Mouse (Mus musculus) right cerebral cortex, postnatal 25 days (tissue): ENCODE measurements around the gene Ssr2.
"Not testable (repeated sequence)": the region's sequence is repeated elsewhere in the genome, so short reads cannot be mapped to it uniquely, and the experiment has no call there.

Source experiments
- DNase-seq: peaks from one replicate; pipeline ENCODE4 v3.0.0; 2022

Ssr2 gene

DNA sequence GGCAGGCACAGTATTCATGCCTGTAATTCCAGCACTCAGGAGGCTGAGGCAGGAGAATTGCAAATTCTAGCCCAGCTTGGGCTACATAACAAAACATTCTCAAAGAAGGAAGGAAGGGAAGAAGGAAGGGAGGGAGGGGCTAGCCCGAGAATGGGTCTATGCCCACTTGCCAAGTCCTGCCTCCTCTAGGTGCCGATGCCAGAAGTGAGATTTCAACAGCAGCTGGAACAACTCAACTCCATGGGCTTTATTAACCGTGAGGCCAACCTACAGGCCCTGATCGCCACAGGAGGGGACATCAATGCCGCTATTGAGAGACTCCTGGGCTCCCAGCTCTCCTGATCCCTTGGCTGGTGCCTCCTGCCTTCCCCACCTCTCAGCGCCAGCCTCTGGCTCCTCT, 7.8 kb upstream of the Ssr2 start:
- no peak for DNase-seq

DNA sequence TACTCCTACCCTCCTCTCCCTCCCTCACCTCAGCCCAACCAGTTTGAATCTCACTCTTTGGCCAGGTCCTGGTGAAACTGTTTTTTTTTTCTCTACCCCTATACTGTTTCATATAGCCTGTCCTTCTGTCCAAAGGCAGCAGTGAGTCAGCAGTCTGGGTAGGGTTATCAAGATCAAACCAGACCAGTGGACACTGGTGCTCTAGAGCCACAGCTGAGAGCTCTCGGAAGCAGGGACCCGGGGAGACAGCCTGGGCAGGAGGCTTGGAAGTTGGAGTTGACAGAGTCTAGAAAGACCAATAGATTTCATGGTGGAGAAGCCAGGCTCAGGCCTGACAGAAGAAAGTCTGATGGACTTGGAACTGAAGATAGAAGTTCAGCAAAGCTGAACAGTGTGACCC, 7.1 kb upstream of the Ssr2 start:
- DNase-seq, result no peak

GRCm38 (mm10) chr3:88569093-88569492, 6.6 kb upstream of the Ssr2 start:
- DNase-seq, result no peak

DNA sequence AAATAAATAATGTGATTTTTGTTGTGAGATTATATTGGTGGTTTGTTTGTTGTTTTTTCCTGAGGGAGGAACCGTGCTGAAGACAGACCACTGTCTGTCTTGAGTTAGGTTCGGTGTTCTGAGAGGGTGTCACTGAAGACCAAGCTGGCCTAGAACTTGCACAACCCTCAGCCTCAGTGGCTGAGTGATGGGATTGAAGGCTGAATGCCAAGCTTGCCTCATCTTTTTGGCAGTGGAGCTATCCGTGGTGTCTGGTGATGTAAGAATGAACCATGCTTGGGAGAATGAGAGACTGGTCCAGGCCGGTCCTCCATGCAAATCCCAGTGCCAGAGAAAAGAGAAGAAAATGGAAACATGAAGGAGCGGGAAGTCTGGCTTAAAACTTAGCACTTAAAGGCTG, 6.0 kb upstream of the Ssr2 start:
- no peak for DNase-seq

DNA sequence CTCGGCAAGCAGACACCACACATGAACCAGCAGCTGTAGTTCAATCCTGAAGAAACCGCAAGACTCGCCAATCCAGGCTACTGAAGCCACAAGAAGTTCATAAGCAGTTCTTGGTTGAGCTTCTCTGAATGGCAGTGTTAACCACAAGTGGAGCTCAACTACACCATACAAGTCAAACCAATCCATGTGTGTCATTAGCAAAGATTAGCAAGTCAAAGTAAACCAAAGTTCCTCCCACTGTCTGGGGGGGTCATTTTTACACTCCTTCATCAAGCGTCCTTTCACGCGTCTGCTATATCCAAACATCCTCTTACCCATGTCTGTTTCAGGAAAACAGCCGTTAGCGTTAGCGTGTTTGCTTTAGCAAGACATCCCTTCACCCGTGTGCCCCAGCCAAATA, 5.3 kb upstream of the Ssr2 start:
- no peak for DNase-seq

GRCm38 (mm10) chr3:88571856-88572255, 3.8 kb upstream of the Ssr2 start:
- no peak for DNase-seq

- no peak for DNase-seq
These were observed 2.8 kb upstream of the Ssr2 start for GRCm38 (mm10) chr3:88572835-88573234.

DNA sequence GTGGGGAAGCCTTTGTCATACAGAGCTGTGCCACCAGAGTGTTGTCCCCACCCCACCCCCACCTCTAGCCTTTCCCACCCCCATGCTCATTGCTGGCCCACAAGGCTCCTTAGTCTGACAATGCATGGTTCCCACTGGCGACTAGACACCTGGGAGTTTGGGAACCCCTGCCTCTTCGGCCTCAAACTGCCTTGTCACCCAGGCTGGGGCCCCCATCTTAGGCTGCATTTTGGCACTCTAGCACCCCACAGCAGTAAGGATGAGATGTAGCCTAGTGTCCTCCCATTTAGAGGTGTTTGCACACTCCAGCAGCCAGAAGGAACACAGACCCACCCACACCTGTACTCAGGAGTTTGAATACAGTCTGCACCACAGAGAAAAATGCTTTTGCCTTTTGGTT, 1.9 kb upstream of the Ssr2 start:
- DNase-seq, result no peak

- not testable (repeated sequence) for DNase-seq
These were observed 2.2 kb downstream of the Ssr2 start for GRCm38 (mm10) chr3:88577846-88578245.

DNA sequence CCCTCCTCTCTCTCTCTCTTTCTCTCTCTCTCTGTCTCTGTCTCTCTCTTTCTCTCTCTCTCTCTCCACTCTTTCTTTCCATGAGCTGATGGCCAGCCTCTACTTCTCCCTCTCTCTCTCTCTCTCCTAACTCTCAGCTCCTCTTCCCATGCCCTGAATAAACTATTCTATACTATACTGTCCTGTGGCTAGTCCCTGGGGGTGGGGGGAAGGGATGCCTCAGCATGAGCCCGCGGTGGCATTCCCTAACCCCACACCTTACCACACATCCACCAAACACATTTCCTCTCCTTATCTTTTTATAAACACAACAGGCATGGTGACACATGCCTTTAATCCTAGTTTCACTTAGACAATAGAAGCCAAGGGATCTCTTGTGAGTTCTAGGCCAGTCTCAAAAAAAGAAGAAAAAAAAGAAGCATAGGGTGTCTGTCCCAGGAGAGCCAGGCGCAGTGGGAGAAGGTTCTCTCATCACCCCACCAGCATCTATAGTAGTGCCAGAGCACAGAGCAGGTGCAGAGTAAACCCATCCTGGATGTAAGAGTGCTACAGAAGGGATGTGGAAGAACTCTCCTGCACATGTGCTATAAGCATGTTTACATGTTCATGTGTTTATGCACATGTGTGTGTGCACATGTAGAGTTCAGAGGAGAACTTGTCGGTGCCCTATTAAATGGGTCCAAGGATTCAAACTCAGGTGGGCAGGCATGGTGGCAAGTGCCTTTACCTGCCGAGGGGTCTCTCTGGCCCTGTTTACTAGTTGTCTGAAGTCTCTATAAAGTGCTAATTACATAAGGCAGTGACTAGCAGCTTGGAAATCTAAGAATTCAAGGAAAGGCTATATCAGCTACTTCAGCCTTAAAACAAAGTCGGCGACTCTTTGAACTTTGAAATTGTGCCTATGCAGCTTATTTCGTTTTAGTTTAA, 3.1 kb downstream of the Ssr2 start:
- DNase-seq, result no peak

DNA sequence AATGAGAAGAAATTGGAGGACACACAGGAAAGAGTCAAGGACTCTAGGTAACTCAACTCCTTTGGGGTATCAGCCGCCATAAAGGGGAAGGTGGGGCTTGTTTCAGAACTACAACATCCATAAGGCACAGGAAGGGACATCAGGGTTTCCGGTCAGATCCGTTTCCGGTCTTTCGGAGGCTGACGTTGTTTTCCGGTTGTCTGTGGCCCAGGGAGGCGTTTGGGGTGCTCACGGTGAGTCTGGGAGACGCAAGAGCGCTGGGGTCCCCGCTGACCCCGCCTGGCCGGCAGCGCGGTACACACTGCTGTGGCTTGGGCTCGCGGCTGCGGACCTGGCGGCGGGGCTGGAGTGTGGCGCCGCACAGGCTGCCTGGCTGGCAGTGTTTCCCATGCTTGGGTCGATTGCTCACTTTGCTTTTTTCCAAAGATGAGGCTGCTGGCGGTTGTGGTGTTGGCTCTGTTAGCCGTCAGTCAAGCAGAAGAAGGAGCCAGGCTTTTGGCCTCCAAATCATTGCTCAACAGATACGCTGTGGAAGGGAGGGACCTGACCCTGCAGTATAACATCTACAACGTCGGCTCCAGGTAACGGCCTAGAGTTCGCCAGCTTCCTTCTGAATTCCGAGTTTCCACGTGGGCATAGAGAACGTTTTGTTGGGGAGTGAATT, 3.9 kb downstream of the Ssr2 start:
- peak; percentile 73 for DNase-seq

DNA sequence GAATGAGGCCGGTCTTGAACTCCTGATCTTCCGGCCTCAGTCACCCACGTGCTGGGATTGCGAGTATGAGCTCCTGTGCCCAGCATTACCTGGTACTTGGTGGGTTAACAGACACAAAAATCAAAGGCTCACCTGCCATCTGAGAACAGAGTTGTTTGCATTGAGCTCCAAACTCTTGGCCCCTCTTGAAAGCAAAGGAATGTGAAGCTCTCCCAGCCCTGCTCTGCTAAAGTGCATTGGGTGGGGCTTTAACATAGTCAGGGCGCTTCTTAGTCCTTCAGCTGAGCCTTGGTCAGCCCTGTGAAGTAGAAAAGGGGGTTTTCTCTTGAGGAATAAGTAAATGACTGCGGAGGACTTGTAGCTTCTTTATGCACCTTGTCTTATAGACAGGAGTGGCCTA, 10.1 kb downstream of the Ssr2 start:
- no peak for DNase-seq

DNA sequence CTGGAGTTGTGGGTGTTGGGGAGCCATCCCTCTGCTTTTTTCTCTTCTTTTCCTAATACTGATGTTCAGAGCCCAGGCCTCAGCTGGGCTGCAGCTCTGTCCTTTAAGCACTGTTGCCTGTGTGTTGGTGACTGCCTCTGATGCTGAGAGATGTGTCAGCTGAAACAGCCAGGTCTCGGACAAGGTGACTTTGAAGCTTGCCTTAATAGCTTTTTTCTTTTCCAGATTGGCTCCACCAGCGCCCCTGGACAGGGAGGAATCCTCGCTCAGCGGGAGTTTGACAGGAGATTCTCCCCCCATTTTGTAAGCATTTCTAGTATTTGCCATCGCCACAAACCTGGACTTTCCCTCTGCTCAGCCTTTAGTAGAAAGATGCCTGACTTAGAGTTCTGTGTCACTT, 11.0 kb downstream of the Ssr2 start:
- DNase-seq, result no peak

- DNase-seq, result no peak
These were observed 14.6 kb downstream of the Ssr2 start for GRCm38 (mm10) chr3:88590246-88590645.

DNA sequence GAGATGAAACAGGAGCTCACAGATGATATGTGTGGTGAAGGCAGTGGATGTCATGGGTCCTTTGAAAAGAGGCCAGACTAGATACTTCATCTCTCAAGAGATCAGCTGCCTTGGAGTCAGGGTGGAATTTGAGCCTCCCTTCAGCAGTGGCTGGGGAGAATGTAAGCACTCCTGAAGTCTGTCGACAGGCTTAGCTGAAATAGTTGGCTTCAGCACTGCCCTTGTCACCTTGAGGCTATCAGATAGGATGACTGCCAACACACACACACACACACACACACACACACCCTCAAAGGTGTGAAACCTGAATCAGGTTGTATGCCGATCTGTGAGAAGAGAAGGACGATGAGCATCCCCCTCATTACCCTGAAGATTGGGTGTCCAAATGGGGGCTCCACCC, 15.4 kb downstream of the Ssr2 start:
- DNase-seq, result no peak

DNA sequence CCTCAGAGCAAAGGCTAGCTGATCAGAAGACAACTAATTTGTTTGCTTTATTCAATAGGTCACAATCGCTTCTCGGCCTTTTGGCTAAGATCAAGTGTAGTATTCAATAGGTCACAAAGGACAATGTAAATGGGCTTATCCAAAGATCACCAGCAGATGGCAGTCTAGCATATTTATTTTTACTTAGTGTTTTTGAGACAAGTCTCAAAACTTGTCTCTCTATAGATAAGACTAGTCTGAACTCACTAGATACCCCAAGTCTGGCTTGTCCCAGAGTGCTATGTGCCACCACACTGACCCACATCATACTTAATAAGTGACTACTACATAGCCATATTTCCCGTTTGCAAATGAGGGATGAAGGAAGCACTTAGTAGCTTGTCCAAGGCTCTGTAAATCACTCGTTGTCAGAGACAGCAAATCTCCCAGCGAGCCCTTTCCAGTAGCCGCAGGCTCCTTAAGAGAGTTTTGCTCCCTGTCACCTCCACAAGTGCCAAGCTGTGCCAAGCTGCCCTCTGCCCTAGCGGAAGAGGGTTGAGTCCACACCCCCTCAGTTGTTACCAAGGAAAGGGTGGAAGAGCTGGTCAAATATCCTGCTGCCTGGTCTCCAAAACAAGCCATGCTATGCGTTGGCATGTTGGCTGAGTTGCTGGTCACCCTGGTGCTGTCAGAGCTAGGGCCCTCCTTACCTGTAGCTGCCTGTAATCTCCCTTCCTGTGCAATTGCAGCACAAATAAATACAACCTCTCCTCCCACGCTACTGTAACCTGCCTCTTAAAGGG, 16.5 kb downstream of the Ssr2 start:
- no peak for DNase-seq

- DNase-seq, result no peak
These were observed 17.4 kb downstream of the Ssr2 start for GRCm38 (mm10) chr3:88592942-88593576.

DNA sequence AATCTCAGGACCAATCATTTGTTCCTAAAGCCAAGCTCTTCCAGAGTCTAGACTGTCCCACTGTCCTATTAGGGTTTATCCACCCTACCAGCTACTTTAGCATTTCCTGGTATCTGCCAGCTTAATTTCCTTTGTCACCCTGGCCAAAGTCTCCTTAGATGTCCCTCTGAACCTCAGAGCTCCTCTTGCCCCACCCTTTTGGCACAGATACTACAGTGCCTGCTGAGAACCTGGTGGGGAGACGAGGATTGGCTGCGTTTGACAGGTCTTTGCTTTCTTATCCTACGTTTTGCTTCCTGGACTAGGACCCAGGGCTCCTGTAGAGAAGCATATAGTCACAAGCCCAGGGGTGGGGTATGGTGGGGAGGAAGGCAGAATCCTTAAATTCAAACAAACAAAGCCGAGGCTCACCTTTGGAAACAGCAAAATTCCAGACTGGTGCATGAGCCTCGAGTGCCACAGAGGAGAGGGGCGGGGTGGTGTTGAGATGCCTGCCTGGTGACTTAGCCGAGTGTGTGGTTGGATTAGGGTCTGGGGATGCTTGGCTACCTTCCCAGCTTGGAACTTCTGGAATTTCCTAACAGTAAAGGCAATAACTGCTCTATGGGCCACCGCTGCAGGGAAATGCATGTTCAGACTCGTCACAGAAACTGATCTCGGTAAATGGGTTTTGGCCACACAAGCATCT, 18.4 kb downstream of the Ssr2 start:
- no peak for DNase-seq

GRCm38 (mm10) chr3:88596547-88596946, 20.9 kb downstream of the Ssr2 start:
- not testable (repeated sequence) for DNase-seq

DNA sequence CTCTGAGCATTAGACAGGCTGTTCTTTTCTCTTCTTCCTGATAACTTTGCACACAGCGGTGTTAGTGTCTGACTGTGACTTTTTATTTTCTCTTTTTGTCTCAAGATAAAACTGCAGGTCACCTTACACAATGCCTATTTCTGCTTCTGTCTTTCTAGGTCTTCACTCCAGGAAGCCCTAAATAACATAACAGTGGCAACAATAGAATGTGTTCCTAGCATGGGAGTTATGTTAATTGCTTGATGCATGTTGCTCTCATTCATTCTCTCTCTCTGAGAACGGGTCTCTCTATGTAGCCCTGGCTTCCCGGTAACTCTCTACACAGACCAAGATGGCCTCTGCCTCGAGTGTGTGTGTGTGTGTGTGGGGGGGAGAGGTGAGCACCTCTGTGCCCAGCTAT, 26.8 kb downstream of the Ssr2 start:
- DNase-seq, result no peak

DNA sequence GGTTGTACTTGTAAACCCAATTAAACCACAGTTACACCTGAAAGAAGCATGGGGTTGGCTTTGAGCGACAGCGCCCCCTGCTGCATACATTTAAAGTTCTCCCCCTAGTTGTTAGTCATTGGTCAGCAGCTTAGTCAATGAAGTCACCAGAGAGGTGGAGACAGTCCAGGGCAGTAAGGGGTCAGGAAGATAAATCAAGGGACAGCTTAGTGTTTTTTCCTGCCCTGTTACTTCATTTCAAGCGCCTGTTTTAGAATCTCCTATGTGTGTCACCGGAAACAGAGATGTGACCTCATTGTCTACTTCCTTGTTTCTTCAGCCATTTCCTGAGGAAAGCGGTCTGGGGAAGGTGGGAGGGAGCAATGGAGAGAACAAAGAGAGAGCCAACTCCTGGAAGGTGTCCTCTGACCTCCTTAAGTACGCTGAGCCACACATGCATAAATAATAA, 28.1 kb downstream of the Ssr2 start:
- no peak for DNase-seq

GRCm38 (mm10) chr3:88604863-88605262, 29.2 kb downstream of the Ssr2 start:
- DNase-seq, result no peak
